Mouse (Mus musculus): ENCODE results near the gene Mus81.
A peak's percentile ranks its signal among the peaks of the same experiment; 100 is the strongest.
"Not testable (repeated sequence)": the region's sequence is repeated elsewhere in the genome, so short reads cannot be mapped to it uniquely, and the experiment has no call there.

Mus81 gene

DNA sequence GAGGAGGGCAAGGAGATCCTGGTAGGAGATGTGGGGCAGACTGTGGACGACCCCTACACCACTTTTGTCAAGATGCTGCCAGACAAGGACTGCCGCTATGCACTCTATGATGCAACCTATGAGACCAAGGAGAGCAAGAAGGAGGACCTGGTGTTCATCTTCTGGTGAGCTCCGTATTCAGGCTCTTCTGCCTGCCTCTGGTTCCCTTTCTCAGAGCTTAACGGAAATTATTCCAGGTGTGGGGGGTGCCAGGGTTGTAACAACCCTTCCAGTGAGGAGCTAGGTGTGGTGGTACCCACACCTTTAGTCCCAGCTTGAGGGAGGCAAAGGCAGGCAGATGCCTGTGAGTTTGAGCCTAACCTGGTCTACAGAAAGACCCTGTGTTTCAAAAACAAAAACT, 4.4 kb upstream of the Mus81 start:
- DNase-seq (ENCODE audit: low spot score): no peak

GRCm38 (mm10) chr19:5490898-5491708, 2.9 kb upstream of the Mus81 start:
- peak; percentile 78 for DNase-seq (ENCODE audit: low spot score)

- peak; percentile 92 for DNase-seq (ENCODE audit: low spot score)
Measured at GRCm38 (mm10) chr19:5490313-5490897, 2.2 kb upstream of the Mus81 start, which contains the start of gene Cfl1. TSS of gene Cfl1 (plus strand) at chr19:5490455.

GRCm38 (mm10) chr19:5489721-5490120, 1.5 kb upstream of the Mus81 start:
- not testable (repeated sequence) for DNase-seq (ENCODE audit: low spot score)

DNA sequence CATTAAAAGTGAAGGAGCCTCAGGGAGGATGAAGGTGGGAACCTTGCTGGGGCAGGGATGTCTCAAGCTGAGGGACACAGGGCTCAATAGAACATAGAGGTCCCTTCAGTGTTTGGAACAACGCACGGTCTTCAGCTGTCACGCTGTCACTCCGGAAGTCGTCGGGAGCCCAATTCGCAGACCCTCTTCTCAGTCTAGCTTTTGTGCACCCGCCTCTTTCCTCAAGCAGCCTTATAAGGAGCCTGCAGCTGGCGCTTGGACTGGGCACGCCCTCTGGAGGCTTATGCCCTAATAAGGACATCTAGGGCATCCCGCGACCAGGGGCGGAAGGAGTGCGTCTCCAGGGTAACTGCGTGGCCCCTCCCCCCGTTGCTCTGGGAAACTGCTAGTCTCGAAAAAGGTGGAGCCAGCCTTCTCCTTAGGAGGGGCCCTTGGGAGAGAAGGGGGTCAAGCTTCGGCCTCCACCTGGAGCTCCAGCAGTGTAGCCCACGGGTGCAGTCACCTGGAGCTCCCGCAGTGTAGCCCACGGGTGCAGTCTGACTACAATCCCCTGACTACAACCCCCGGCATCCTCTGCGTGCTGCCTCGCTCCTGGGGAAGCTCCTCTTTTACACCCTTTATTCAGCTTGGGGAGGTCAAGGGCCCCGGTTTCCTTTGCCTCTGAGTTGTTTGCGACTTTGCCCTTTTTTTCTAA, 823 bp upstream of the Mus81 start:
- peak; percentile 93 for DNase-seq (ENCODE audit: low spot score)

GRCm38 (mm10) chr19:5486771-5487170, 1.4 kb downstream of the Mus81 start:
- no peak for DNase-seq (ENCODE audit: low spot score)

DNA sequence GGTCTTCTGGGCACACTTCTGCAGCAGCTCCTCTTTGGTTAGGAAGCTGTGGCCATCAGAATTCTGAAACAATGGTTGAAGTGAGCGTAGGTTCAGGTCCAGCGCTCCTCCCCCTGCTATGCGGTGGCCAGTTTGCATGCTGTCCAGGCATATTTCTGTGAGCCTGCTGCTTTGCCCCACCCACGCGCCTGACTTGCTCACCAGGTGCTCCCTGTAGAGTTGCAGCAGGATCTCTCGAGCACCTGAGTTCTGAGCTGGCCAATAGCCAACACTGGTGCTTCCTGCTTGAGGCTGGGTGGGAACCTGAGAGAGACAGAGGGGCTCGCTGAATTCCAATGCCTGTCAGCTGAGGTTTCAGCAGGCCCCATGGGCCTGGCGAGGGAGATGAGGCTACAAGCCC, 1.9 kb downstream of the Mus81 start:
- DNase-seq (ENCODE audit: low spot score): no peak

GRCm38 (mm10) chr19:5485821-5486220, 2.4 kb downstream of the Mus81 start:
- DNase-seq (ENCODE audit: low spot score): no peak

- DNase-seq (ENCODE audit: low spot score): no peak
Measured at GRCm38 (mm10) chr19:5485371-5485770, 2.8 kb downstream of the Mus81 start.

GRCm38 (mm10) chr19:5484496-5484895, 3.7 kb downstream of the Mus81 start:
- DNase-seq (ENCODE audit: low spot score): no peak

DNA sequence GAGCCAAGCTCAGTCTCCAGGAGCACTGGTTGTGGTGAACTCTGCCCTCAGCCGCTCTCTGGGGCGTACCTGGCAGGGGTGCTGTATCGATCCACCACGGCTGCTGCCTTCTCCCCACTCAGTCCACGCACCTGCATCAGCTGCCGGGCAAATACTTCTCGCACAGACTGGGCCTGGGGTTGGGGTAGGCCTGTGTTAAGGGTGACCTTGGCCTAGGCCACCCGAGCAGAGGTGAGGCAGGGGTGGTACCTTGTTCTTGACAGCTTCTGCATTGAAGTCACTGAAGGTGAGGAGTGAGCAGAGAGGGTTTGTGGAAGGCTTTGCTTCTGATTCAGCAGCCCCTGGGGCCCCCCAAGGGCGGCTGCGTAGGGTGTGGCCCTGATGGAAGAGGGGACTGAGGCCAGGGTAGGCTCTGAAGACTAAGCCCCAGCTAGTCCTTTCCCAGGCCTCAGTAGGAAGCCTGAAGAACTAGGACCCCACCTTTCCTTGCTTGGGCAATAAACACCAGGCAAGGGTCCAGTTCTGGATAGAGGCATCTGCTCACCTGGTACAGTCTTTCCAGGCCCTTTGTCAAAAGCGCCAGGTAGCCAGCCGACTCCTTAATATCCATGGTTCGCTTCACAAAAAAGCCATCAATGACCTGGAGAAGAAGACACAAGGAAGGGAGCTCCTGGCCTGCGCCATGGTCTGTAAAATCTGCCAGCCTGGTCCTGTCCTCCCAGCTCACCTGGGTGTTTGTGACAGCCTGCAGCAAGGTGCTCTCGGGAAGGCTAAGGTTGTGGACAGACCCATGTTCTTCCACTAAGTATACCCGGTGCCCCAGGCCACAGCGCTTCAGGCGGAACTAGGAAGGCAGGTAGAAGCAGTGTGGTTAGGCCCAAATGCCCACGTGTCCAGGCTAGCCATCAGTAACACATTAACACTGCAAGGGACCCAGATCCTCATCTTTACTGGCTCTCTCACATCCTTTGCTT, 4.5 kb downstream of the Mus81 start:
- DNase-seq (ENCODE audit: low spot score): no peak

DNA sequence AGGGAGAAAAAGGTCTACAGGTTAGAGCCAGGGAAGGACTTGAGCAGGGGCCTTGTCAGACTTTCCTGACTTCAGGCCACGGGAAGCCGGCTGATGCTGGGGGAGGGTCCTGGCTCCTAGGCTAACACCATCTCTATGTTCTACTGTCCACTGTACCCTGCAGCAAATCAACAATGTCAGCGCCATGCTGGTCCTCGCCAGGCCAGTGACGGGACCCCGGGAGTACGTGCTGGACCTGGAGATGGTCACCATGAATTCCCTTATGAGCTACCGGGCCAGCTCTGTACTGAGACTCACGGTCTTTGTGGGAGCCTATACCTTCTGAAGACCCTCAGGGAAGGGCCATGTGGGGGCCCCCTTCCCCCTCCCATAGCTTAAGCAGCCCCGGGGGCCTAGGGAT, 6.8 kb downstream of the Mus81 start:
- DNase-seq (ENCODE audit: low spot score): no peak

- no peak for DNase-seq (ENCODE audit: low spot score)
Measured at GRCm38 (mm10) chr19:5480016-5480415, 8.2 kb downstream of the Mus81 start.

DNA sequence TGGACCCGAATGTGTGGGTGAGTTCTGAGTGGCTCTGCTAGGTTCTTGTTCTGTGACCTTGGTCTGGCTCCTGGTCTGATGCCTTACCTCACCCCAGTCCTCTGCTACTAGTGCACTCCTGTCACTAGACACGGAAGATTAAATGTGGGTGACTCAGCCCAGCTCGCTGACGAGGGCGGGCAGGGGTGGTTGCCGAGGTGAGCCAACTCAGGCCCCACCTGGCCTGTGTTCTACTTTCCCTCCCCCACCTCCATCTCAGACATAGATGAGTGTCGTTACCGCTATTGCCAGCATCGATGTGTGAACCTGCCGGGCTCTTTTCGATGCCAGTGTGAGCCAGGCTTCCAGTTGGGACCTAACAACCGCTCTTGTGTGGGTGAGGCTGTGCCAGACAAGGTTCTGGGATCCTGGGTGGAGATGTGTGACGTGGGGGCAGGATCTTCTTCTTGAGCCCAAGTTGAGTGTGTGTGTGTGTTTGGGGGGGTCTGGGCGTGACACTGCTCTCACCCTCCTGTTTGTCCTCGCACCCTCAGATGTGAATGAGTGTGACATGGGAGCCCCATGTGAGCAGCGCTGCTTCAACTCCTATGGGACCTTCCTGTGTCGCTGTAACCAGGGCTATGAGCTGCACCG, 10.4 kb downstream of the Mus81 start:
- no peak for DNase-seq (ENCODE audit: low spot score)

DNA sequence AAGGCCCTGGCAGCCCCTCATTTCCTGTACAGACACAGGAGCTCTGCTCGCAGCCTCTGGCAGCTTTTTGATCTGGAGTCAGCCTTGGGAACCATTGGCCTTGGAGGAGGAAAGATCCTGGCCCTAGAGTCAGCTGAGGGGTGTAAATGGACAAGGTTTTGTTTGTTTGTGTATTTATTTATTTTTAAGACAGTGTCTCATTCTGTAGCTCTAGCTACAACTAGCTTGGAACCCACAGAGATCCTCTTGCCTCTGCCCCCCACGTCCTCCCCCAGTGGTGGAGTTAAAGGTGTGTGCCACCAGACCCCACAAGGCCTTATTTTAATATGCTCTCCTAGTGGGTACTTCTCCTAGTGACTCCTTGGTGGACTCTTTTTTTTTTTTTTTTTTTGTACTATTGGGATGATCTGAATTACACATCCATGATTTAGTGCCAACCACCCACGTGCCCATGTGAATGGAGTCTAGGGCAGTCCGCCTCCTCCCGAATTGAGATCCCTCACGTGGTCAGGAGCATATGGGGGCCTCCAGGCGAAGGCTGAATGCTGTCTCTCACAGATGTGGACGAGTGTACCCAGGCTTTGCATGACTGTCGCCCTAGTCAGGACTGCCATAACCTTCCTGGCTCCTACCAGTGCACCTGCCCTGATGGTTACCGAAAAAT, 11.1 kb downstream of the Mus81 start:
- no peak for DNase-seq (ENCODE audit: low spot score)

- no peak for DNase-seq (ENCODE audit: low spot score)
Measured at GRCm38 (mm10) chr19:5475069-5475714, 13.0 kb downstream of the Mus81 start.

DNA sequence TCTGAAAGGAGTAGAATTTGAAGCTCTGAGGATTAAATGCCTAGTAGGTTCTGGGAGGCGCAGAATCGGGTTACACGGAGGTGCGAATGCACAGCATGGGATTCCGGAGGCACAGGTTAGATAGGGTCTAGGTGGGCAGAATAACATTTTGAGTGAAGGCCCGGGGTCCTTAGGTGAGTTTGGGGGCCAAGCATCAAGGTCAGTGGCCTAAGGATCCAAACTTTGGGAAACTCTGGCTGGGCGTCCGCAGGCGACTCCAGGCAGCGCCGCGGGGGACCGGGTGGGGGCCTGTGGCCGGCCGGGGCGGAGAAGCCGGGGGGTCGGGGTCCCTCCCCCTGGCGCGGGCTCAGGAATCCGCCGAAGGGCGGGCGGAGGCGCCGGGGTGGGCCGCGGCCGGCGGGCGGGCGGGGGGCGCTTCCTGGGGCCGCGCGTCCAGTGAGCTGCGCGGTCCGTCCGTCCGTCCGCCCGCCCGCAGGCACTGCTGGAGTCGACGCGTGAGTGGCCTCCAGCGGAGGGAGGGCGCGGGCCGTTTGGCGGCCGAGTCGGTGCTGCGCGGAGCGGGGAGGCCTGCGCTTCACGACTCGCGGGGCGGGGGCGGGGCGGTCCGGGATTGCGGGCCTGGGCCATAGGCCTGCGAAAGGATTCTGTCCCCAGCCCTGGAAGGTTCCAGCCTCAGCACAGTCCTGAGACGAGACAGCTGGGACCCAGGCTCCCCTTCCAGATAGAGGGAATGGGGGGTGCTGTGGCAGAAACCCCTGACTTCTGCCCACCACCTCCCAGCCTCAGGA, 13.7 kb downstream of the Mus81 start:
- peak; percentile 44 for DNase-seq (ENCODE audit: low spot score)

- DNase-seq (ENCODE audit: low spot score): no peak
Measured at GRCm38 (mm10) chr19:5473720-5474119, 14.5 kb downstream of the Mus81 start, which contains the start of gene Efemp2. TSS of gene Efemp2 (plus strand) at chr19:5473954.

- DNase-seq (ENCODE audit: low spot score): no peak
Measured at GRCm38 (mm10) chr19:5472857-5473256, 15.3 kb downstream of the Mus81 start.
